Mouse (Mus musculus) heart, adult 8-10 months (tissue): ENCODE measurements at regions not wholly inside any gene's neighbourhood (a gene's known extent, or its start where the extent isn't known, plus 50 kb on each side); places are given as distances from the start of the nearest gene placed in this dataset.

Experiments
- DNase-seq: peaks from one replicate; pipeline ENCODE4 v3.0.0; 2022; ENCODE audit warnings: low spot score

DNA sequence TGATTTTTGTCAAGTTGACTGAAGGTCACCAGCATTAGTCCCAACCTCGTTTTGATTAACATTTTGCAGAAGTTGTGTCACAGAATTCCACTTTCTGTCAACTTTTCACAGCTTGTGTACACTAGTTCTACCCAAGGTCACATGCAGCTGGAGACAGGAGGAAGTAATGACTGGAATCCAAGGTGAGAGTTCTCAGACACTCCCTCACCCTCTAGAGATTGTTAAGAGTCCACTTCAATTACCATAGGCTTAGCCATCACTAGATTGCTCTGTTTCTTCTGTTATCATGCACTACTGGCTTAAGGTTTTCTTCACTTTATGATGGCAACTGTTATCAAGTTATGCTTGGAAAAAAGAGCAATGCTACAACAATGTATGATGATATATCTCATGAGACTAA, 379.0 kb downstream of the Samd5 start:
- DNase-seq, result no peak

DNA sequence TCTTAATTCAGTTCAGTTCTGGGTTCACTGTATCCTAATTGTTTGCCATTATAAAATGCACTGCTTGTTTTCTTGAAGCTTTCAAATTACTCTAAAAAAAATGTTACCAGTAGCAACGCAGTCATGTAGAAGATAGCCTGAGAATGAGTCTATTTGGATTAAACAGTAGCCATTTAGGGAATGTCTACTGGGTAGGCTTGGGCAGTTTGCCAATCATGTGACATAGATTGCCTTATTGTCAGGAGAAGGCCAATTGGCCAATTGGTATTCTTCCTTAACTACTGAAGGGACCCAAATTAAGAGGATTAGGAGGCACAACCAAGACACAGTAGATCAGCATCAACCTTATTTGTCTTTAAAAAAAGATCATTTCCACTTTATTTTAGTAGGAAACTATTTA, 379.7 kb downstream of the Samd5 start:
- no peak for DNase-seq

GRCm38 (mm10) chr10:9294620-9295019, 380.4 kb downstream of the Samd5 start:
- DNase-seq, result no peak

DNA sequence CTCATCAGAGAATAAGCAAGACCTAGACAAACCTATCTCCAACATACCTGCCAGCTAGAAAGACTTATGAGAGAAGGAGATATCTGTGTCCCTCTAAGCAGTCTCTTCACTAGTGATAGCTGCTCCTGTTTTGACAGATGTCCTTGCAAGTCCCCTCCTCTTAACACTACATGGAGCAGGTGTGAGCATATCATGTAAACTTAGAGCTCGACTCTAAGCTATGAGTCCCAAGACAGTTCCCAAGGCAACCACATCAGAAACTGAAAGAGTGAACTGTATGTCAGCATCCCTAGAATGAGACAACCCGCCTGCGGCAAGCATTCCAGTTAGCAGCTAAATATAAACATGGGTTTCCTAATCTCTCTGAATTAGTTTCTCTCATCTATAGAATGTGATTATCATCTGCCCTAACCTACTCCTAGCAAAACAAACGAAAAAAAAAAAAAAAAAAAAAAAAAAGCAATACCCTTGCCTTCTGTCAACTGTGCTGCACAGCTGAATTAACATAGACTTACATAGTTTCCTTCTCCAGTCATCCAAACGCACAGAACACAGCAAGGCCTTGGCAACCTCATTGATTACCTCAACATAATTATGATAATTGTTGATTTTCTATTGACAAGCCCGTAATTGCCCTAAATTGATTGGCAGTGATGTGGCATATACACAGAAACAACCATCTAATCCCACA, 383.4 kb downstream of the Samd5 start:
- no peak for DNase-seq

DNA sequence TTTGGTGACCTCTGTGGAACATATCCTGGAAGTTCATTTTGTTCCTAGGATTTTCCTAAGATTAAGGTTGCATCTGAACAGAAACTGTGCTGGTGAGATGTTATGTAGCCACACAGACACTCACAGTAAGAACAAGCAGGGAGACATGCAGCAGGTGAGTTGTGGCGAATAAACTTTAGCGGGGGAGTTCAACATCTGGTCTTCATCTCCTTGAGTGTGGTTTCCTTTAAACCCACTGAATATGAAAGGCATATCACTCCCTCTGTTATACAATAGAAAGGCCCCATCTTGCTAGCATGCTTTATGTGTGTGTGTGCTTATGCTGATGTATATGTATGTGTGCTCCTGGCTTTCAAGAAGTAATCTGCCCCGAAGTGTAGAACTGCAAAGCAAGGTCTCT, 387.1 kb upstream of the Sash1 start:
- DNase-seq, result no peak

GRCm38 (mm10) chr10:9272243-9272642, 386.4 kb upstream of the Sash1 start:
- peak; percentile 7 for DNase-seq

- no peak for DNase-seq
These were observed 379.7 kb upstream of the Sash1 start for GRCm38 (mm10) chr10:9265528-9265927.

DNA sequence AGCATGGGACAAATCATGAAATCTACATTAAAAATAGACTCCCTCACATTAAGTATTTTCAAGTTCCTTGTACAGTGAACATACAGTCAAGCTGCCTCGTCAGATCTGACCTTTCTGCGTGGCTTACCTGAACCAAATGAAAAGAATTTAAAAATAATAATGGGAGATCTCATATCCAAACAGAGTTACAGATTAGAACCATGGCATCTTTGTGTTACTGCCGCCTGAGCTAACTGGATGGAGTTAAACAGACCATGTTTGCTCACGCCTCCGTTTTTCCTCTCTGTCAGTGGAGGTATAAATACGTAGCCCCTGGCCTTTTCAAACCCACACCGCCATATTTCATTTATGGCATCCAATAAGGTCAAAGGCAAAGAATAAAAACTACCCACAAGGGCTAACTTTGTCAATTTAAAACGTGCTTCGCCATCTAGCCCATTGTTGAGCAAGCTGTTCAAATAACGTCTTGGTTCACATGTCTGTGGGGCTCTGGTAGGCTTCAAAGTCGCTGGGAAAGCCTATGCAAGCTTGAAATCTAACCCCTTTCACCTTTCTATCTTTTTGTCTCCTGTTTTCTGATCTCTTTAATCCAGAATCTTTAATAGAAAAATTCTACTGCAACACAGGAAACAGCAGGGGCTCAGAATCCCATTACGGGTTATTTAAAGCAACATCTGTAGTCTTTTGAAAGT, 378.6 kb upstream of the Sash1 start:
- no peak for DNase-seq

DNA sequence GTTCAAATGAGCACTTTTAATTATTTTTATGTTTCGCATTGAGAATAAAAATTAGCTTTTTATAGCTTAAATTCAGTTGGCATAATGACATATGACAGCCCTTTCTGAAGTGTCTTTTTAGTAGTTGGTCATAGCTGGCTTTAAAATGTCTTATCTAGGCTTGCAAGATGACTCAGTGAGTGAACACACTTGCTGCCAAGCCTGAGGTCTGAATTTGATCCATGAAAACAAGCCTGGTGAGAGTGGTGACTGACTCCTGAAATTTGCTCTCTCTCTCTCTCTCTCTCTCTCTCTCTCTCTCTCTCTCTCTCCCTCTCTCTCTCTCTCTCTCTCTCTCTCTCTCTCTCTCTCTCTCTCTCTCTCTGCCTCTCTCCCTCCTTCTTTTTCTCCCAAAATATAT, 372.8 kb upstream of the Sash1 start:
- DNase-seq, result no peak

DNA sequence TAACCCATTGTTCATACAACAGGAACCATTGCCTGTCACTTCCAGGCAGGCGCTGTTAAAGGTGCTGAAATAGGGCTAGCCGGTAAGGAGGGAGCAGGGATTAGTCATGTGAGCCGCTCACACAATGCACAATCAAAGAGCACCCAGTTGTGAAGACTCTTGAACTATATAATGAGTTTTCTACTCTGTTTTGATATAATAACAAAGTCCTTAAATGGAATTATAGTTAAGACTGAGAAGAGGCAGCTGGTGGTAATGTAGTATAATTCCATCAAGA, 367.0 kb upstream of the Sash1 start:
- no peak for DNase-seq

- no peak for DNase-seq
These were observed 366.5 kb upstream of the Sash1 start for GRCm38 (mm10) chr10:9252120-9252940.

DNA sequence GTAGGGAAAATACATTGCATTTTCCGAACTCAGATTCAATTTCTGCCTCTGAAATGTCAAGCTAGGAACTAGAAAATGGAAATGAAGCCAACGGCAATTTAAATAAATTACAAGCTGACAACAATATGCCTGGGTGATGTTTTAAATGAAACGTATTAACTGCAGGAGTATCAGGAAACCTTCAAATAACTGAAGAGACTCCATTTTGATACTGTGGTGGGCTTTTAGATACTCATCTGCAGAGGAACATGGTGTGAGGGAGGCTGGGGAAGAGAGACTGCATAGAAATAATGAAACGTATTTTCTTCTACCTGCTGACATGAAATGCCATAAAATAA, 357.4 kb upstream of the Sash1 start:
- DNase-seq, result no peak

- no peak for DNase-seq
These were observed 356.9 kb upstream of the Sash1 start for GRCm38 (mm10) chr10:9242596-9243280.

DNA sequence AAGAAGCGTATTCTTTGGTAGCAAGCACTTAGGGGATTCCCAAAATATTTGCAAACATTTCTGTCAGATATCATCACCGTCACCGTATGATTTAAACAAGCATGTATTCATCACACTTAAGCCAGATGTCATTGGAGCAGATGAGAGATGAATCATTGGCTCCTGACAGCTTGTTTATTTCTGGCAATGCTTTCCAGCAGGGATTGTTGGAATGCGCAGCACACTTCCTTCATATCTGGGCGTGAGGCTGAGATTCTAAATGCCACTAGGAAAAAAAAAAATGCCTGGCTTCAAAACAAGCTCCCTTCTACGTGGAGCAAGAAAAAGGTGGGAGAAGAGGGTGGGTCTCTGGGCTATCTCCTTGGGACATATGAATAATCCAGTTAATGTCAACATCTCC, 354.1 kb upstream of the Sash1 start:
- peak; percentile 19 for DNase-seq

- DNase-seq, result no peak
These were observed 345.9 kb upstream of the Sash1 start for GRCm38 (mm10) chr10:9231751-9232150.

DNA sequence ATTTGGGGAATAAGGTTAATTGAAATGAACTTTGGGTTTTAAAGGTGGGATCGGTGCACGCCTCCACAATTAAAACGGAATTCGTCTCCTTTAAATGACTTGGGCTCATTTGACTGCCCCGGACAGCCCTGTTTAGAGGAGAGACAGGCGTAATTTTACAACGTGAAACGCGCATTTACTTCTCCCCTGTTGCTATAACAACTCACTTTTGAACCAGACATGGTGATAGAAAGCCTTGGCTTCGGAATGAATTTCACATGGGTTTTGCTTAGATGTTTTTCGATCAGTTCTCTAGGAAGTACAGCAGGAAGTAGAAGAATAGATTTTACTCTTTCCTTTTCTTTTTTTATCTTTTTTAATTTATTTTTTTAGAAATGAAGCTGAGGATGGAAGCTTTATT, 343.2 kb upstream of the Sash1 start:
- no peak for DNase-seq

DNA sequence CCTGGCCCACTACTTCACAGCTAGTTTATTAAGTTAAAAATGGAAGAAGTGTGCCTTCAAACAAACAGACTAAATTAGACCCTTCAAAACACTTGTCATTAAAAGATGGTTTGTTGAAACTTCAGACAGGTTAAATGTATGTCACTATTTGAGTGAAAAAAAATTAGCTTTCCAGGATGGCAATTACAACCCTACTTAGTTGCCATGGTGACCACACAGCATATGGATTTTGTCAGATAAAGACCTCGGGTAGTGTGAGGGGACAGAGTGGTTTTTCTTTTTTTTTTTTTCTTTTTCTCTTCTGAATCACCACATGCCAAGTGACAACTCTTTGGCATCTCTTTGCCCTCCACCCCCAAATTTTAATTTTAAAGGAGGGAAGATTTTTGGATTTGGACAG, 341.5 kb upstream of the Sash1 start:
- no peak for DNase-seq

DNA sequence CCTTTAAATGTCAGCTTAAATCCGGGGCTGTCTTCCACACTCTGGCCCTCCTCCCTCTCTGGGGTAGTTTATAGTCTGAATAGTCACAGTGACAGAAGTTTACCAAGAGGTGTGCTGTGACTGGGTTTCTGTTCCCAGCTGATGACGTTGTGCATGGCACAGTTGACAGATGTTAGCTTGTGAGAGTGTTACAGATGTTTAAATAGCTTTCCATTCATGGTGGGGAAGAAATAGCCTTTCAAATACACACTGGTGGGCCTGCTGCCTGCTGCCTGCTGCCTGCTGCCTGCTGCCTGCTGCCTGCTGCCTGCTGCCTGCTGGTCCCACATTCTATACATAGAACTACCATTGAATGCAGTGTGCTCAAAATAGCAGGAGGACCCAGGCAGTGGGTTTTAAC, 324.8 kb upstream of the Sash1 start:
- no peak for DNase-seq

DNA sequence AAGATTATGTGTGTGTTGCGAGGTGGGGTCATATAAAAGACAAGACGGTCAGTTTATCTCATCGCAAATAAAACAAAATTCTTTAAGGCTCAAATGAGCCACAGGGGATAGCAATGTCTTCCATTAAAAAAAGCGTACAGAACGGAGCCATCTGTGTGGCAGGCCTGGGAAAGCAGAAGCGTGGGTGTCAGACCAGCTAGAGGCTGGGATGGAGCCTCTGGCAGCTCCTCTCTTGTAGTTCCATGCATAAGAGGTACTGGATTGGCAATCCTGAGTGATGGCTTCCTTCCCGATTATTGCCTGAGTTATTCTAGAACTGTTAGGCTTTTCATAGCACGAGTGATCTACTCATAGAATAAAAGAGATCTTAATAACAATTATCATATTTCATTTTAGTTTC, 318.2 kb upstream of the Sash1 start:
- no peak for DNase-seq

DNA sequence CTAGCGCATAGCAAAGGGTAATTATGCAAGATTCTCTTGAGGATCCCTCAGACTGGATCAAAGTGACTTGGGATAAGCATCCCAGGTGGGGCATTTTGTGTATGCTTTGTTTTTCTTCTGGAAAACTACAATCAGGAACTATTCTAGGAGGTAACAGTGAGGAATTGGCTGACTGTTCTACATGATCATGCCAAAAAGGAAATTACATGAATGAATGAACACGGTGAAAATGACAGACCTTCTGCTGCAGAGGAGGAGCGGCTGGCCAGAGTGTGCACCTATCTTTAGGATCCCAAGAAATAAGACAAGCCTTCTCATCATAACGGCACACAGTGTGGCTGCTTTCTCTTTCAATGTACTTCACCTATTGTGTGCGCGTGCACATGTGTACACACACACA, 317.5 kb upstream of the Sash1 start:
- DNase-seq, result no peak

- DNase-seq, result no peak
These were observed 317.1 kb upstream of the Sash1 start for GRCm38 (mm10) chr10:9202922-9203321.

DNA sequence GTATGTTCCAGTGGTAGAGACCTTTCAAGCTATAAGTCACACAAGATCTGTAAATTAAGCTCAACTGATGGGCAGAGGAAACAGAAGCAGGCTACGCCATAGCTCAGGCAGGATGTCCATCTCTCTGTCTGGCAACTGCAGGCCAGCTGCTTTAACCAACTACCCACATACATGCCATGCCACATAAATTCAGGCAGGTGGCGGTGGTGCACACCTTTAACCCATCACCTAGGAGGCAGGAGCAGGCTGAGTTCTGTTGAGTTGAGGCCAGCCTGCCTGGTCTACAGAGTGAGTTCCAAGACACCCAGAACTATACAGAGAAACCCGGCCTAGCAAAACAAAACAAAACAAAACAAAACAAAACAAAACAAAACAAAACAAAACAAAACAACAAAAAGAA, 289.1 kb upstream of the Sash1 start:
- DNase-seq, result no peak

DNA sequence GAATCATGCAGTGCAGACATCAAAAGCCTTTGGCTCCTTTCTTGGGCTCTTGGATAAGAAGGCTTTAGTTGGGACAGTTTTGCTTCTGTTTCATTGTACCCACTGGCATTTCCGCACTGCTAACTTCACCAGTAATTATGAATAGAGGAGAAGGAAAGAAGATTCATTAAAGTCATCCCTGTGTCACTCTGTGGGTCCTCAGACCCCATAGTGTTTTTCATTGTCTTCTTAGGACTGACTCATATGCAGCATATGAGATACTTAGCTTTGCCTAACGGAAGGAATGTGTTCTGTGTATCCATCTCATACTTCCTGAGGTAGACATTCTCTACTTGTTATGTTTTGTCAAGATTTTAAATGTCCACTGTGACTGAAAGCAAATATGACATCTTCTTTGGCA, 287.6 kb upstream of the Sash1 start:
- no peak for DNase-seq
